Mouse (Mus musculus): ENCODE measurements at regions not wholly inside any gene's neighbourhood (a gene's known extent, or its start where the extent isn't known, plus 50 kb on each side); places are given as distances from the start of the nearest gene placed in this dataset.

DNA sequence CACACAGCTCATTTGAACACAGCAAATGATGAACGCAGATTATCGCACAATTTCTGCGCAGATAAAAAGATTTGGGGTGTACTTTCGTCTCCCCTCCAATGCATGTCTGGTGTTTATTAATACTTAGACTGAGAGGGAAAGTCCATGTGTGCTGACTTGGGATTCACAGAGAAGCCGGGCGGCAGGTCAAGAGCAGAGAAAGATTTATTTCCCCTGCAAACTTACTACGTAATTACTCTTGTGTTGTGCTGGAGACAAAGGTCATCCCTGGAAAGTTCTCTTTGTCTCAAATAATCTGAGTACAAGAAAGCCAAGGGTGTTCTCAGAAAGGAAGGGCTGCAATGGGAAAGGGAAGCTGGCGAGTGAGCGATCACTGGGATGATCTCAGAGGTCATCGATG is 127.9 kb upstream of the Nr5a2 start:
- TF ChIP-seq CTCF (IDR thresholded peaks at IDR 0.05; ENCODE audit: low read depth) (no peak), EP300 (IDR thresholded peaks at IDR 0.05; ENCODE audit: low read depth) (no peak)
